Mouse (Mus musculus) G1E-ER4 (cell line): Measurements from ENCODE around the gene Zbtb32. TPM values are rescaled to one million over a fixed set of nuclear protein-coding genes. Genes with fewer than 3 reads are reported as not detected.
A peak's percentile ranks its signal among the peaks of the same experiment; 100 is the strongest.

Source experiments
- GATA1 ChIP-seq: IDR thresholded peaks from one replicate; pipeline ENCODE4 v1.8.0; 2012; ENCODE audit warnings: low read length, inconsistent platforms
- polyA plus RNA-seq: library from polyadenylated mRNA; stranded (reverse); fragments of >175 nt; gene quantifications from 2 replicates; pipeline ENCODE4 v1.2.3, GENCODE M21; 2012

Zbtb32 gene
- polyA plus RNA-seq, 1 experiment = 0.49 TPM

GRCm38 (mm10) chr7:30549880-30550279 lies 48.8 kb downstream of the Zbtb32 start:
- no peak for TF ChIP-seq GATA1

DNA sequence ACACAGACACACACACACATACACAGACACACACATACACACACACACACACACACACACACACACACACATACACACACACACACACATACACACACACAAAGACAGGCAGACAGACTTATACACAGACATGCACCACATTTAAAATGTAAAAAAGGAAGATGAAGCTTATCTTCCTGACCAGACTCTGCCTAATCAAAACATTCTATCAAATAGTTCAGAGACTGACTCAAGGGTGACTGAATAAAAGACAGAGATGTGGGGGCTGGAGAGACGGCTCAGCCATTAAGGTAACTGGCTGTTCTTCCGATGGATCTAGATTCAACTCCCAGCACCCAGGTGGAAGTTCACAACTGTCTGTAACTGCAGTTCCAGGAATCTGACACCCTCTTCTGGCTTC lies 54.4 kb downstream of the Zbtb32 start:
- TF ChIP-seq GATA1 = peak; percentile 37

- TF ChIP-seq GATA1 = no peak
These were observed 58.1 kb downstream of the Zbtb32 start for GRCm38 (mm10) chr7:30540572-30540971.

Other genes starting within 250 kb of the Zbtb32 start
- gene Lrfn3, start 236.1 kb downstream of the Zbtb32 start, polyA plus RNA-seq = not detected in 2 replicates
- 0.25 TPM in 1 of 2 replicates, not detected in the other for gene Tyrobp, start 185.1 kb downstream of the Zbtb32 start, polyA plus RNA-seq
- gene Hcst, start 179.1 kb downstream of the Zbtb32 start, polyA plus RNA-seq = not detected in 2 replicates
- 0.12 and 0.16 TPM in 2 replicates for gene Nfkbid, start 177.2 kb downstream of the Zbtb32 start, polyA plus RNA-seq
- gene Aplp1, start 153.4 kb downstream of the Zbtb32 start, polyA plus RNA-seq = not detected in 2 replicates
- not detected in 2 replicates for gene Kirrel2, start 141.2 kb downstream of the Zbtb32 start, polyA plus RNA-seq
- not detected in 2 replicates for gene Nphs1, start 140.6 kb downstream of the Zbtb32 start, polyA plus RNA-seq
- not detected in 2 replicates for gene Prodh2, start 105.3 kb downstream of the Zbtb32 start, polyA plus RNA-seq
- 70.2 and 78.5 TPM in 2 replicates for gene Arhgap33, start 63.8 kb downstream of the Zbtb32 start, polyA plus RNA-seq
- gene Hspb6, start 46.7 kb downstream of the Zbtb32 start, polyA plus RNA-seq = 17.1 and 19.6 TPM in 2 replicates
- 32.5 and 41.8 TPM in 2 replicates for gene Proser3, start 46.6 kb downstream of the Zbtb32 start, polyA plus RNA-seq
- gene Lin37, start 39.1 kb downstream of the Zbtb32 start, polyA plus RNA-seq = 145 and 158 TPM in 2 replicates
- gene U2af1l4, start 35.6 kb downstream of the Zbtb32 start, polyA plus RNA-seq = 85.2 and 111 TPM in 2 replicates
- 2.4 and 5.3 TPM in 2 replicates for gene Gm49396, start 35.6 kb downstream of the Zbtb32 start, polyA plus RNA-seq
- 49.9 and 57.2 TPM in 2 replicates for gene Psenen, start 35.3 kb downstream of the Zbtb32 start, polyA plus RNA-seq
- gene Igflr1, start 33.5 kb downstream of the Zbtb32 start, polyA plus RNA-seq = 3.7 and 8.3 TPM in 2 replicates
- gene Kmt2b, start 10.2 kb downstream of the Zbtb32 start, polyA plus RNA-seq = 137 and 147 TPM in 2 replicates
- 1.4 and 2.7 TPM in 2 replicates for gene Upk1a, start 13.9 kb upstream of the Zbtb32 start, polyA plus RNA-seq
- gene Cox6b1, start 27.2 kb upstream of the Zbtb32 start, polyA plus RNA-seq = 98.1 and 264 TPM in 2 replicates
- not detected in 2 replicates for gene Etv2, start 36.9 kb upstream of the Zbtb32 start, polyA plus RNA-seq
- 415 and 519 TPM in 2 replicates for gene Rbm42, start 51.4 kb upstream of the Zbtb32 start, polyA plus RNA-seq
- 38.7 and 69.6 TPM in 2 replicates for gene Haus5, start 66.1 kb upstream of the Zbtb32 start, polyA plus RNA-seq
- gene Pmis2, start 72.7 kb upstream of the Zbtb32 start, polyA plus RNA-seq = not detected in 2 replicates
- not detected in 2 replicates for gene 2200002J24Rik, start 100.0 kb upstream of the Zbtb32 start, polyA plus RNA-seq
- not detected in 2 replicates for gene Atp4a, start 113.3 kb upstream of the Zbtb32 start, polyA plus RNA-seq
- 197 and 201 TPM in 2 replicates for gene Tmem147, start 130.6 kb upstream of the Zbtb32 start, polyA plus RNA-seq
- gene Gapdhs, start 144.8 kb upstream of the Zbtb32 start, polyA plus RNA-seq = not detected in 2 replicates
- gene Sbsn, start 152.6 kb upstream of the Zbtb32 start, polyA plus RNA-seq = 5.3 and 6.4 TPM in 2 replicates
- gene Dmkn, start 164.8 kb upstream of the Zbtb32 start, polyA plus RNA-seq = 0.17 TPM in 1 of 2 replicates, not detected in the other
- not detected in 2 replicates for gene Krtdap, start 189.0 kb upstream of the Zbtb32 start, polyA plus RNA-seq
- not detected in 2 replicates for gene Ffar2, start 224.9 kb upstream of the Zbtb32 start, polyA plus RNA-seq